Mouse (Mus musculus) thymus, postnatal 36 days (tissue): ENCODE measurements around the gene Dusp2.

ENCODE experiments used
- DNase-seq, 2 experiments: peaks; one replicate each; pipeline ENCODE4 v3.0.0; 2022; ENCODE audit warnings: mixed read lengths in 2 of 2

Gene Dusp2

GRCm38 (mm10) chr2:127369703-127370376 lies 33.9 kb downstream of the Dusp2 start:
- no peak for DNase-seq

- no peak for DNase-seq
These were observed 34.9 kb downstream of the Dusp2 start for GRCm38 (mm10) chr2:127370561-127371483.

DNA sequence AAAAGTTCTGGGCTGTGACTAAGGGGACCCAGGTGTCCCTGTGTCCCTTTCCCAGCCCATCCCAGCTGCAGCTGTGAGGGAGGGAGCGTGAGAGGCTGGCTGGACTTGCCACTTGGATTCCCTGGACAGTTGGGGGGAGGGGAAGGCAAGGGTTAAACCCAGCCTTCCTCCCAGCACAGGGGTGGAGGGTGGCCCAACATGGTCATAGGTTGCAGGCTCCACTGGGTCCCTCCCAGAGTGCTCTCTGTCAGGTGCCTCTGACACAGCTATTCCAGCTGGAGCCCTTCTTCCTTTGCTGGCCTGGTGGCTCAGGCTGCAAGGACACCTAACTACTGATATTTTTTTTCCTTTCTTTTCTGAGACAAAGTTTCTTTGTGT lies 35.5 kb downstream of the Dusp2 start:
- DNase-seq: no peak

DNA sequence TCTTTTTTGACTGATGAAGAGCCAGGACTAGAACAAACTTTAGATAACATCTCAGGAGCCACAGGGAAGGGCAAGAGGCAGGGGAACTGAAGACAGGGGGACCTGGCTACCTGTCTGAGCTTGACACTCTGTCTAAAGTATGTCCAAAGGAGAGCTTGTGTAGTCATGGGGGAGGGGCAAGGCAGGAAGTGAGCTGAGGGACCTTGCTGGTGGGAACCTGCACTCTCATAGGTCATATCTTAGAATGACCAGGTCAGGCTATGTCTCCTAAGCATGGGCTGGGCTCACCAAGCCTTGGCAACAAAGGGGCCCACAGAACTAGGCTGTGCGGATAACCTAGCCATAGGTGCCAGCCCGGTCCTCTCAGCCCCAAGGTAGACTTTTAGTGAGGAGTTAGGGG lies 36.1 kb downstream of the Dusp2 start:
- no peak for DNase-seq

GRCm38 (mm10) chr2:127374131-127374530 lies 38.2 kb downstream of the Dusp2 start:
- DNase-seq: no peak

DNA sequence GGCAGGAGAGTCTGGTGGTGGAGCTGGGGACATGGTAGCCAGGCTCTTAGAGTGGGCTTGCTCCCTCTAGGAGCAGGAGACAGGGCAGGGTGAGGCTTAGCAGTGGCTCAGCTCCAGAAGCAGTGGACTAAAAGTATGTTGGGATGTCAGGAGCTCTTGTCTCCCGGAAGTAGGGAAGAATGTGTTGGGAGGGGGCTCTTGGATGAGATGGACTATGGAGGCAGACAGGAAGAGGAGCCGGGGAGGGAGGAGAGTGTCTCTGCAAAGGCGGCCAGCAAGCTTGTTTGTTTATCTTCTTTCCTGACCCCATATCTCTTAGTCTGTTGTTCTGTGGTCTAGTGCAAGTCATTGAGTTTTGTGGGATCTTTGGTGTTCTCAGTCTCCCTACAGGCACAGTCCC lies 39.1 kb downstream of the Dusp2 start:
- no peak for DNase-seq

GRCm38 (mm10) chr2:127375759-127376341 lies 39.9 kb downstream of the Dusp2 start:
- DNase-seq: peak; percentile 43 to 52

GRCm38 (mm10) chr2:127376423-127377051 lies 40.6 kb downstream of the Dusp2 start:
- no peak for DNase-seq

GRCm38 (mm10) chr2:127377942-127378610 lies 42.1 kb downstream of the Dusp2 start:
- DNase-seq: no peak

DNA sequence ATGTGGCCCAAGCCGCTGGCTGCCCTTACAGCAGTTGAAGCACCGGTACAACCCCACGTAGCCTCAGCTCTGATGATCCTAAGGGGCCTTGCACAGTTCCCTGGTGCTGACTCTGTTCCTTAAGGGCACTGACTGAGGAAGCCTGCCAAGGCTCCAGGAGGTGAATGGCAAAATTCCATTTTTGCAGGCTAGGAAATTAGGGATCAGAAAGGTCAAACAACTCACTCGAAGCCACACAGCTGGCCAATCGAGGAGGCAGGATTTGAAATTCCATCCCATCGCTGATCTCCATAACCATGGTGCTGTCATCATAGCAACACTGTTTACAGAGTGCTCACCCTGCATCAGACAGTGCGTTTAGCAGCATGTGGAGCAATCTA lies 42.6 kb downstream of the Dusp2 start:
- DNase-seq: no peak

DNA sequence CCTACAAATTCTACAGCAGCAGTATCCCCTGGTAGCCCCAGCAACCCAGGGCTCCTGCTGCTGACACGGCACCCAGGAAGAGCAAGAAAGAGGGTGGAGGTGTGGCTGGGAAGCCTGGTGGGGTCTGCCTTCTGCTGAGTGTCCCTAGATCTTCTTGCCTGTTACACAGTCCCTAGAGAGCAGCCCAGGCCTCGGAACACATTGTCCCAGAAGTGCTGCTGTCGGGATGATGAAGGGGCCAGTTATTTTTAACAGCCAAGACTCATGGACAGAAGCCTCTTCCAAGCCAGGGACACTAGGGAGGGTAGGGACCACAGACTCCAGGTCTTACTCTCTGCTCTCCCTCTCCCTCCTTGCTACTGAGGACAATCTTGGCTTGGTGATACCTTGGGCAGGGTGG lies 43.3 kb downstream of the Dusp2 start:
- DNase-seq: no peak

DNA sequence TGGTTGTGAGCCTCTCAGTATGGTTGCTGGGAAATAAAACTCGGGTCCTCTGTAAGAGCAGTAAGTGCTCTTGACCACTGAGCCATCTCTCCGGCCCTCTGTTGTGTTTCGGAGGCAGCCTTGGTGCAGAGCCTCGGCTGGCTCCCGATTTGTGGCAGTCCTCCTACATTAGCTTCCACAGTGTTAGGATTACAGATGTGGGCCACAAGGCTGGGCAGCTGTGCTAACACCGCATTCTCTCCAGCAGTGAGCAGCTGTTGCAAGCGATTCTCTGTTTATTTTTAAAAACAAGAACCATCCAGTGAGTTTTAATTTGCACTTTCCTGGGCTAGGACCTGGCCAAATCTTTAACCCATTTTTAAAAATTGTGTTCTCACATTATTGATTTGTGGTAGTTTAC lies 47.9 kb downstream of the Dusp2 start:
- DNase-seq: no peak

DNA sequence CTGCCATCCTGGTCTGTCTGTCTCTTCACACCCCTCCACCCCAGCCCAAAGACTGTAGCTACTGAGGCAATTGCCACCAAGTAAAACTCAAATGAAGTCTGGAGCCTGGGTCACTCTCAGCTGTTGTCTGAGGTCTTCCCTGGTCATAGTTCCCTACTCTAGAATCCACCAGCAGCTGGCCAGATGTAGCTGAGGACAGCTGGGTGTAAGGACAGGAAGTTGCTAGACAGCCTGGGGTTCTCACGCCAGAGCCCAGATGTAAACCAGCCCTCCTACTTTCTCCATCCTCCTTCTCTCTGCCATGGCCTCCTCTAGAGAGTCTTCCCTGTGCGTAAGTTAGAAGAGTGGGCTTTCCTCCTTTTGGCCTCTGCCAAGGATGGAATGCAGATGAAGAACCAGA lies 51.6 kb downstream of the Dusp2 start:
- no peak for DNase-seq
